Mouse (Mus musculus) NIH3T3 (cell line): ENCODE measurements around the gene Pde4a.

Experiments used
- DNase-seq: peaks from one replicate; pipeline ENCODE4 v3.0.0-alpha.2; 2012; ENCODE audit warnings: low read depth

The Pde4a gene

DNA sequence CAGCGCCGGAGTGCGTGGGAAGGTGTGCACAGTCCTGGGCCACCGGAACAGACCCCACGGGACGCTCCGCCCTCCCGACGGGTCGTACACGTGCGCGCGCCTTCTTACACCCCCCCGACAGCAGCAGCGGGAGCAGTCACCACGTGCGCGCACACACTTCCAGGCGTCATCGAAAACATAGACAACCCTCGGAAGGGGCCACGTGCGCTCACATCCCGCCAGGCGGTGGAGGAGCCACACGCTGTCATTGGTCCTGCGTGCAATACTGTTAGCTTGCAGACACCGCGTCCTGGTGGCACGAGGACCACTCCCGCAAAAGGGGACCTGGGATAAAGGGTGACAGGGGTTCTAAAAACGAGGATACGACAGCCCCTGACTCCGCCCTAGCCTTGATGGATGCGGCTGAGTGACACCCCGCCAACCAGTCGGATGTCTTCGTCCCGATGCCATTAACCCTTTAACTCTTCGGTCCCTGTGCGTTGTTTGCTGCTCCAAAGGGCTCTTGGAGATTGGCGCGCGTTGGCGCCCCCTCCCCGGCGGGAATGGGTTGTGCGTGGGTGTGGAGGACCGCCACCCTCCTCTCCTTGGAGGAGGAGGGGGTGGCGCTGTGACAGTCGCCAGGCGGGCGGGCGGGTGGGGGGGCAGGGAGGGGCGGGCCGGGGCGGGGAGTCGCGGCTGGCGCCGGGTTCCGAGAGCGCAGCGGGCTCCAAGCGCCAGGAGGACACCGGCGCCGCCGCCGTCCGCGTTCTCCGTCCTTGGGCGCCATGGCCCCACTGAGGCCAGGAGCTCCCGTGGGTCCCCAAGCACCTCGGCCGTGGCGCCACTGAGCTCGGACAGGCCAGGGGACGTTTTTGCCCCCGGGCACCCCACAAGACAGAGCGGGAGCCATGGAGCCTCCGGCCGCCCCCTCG, at the start of gene Pde4a:
Pde4a (plus strand) TSS at position 674 of the 911 bp plus-strand sequence.
- peak; percentile 18 for DNase-seq

DNA sequence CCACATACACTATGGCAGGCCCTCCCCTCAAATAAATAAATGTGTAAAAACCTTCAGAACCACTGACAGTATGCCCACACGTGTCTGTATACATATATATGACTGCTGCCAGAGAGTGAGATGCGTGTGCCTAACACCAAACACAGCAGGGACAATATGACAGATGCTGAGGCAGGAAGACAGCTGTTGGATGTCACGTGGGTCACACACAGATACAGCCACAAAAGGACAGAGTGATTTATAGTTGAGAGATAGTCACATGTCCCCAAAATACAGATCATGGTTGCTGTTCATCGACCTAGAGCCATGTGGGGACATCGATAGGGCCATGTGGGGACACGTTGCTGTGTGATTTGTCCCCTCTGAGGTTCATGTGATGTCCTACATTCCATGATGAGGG, 48.4 kb upstream of the Pde4a start:
- DNase-seq: no peak

DNA sequence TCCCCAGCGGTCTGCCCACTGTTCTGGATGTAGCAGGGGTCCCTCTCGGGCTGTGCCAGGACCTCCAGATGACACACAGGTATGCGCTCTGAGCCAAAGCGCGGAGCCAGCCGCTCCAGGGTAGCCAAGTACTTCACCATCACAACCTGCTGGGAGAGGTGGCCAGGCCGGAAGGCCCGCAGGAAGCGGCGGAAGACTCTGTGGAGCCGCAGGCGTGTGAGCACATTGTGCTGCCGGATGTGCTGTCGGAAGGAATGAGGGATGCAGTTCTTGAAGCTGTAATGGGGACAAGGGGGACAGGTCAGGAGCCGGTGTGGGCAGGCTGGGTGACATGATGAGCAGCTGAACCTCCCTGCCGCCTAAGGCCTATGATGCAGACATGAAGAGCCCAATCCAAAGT, 44.0 kb upstream of the Pde4a start:
- DNase-seq: no peak

DNA sequence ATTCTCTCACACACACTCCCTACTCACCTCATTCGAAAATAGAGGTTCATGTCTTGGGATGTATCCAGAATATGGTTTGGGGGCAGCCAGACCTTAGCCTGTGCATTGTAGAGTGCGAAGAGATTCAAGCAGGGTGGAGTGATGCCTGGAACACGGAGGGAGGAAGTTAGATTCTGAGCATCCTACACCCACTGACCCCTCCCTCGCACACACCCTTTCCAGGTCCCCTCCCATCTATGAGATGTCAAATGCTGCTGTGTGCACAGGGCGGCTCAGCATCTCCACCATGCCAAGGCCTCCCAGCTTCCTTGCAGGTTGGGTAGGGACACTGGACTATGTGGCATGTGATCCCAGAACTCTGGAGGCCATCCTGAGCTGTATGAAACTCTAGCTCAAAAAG, 40.7 kb upstream of the Pde4a start:
- no peak for DNase-seq

DNA sequence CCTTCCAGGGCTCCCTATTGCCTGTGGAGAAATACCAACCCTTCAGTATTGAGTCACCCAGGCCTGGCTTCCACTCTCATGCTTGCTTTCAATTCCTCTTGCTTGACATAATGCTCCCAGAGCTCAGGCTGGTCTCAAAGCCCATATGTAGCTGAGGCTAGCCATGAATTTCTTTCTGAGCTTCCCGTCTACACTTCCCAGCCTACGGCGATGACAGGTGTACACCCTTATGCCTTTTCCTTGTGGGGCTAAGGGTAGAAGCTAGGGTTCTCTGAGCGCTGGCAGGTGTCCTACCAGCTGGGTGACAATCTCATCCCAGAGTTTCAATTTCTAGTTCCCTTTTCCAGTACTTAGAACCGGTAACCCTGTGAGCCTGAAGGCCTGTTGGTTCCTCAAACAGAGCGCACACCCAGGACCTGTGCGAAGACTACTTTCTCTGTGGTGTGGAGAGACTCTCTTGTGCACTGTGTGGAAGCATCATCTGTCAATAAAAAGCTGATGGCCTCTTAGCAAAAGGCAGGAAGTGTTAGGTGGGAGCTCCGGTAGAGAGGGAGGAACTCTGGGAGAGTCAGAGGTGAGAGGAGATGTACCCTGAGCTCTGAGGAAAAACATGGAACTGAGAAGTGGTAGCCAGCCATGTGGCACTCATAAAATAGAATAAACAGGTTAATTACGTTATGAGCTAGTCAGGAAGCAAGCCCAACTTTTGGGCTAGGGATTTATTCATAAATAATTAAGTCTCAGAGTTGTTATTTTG, 39.8 kb upstream of the Pde4a start:
- no peak for DNase-seq

DNA sequence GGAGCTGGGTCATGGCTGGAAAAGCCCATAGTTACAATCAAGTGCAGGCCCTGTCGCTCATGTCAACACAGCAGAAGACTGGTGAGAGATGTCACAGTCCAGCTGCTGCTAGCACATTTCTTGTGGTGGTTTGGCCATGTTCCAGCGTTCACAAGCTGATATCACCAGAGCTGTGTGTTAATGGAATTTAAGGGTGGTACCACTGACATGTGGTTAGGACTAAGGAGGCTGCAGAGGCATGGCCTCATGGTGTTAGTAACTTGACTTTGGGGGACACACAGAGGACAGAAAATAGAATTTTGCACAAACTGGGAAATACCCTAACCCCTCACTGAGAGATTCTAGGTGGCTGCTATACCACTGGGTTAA, 39.3 kb upstream of the Pde4a start:
- DNase-seq: peak; percentile 67

DNA sequence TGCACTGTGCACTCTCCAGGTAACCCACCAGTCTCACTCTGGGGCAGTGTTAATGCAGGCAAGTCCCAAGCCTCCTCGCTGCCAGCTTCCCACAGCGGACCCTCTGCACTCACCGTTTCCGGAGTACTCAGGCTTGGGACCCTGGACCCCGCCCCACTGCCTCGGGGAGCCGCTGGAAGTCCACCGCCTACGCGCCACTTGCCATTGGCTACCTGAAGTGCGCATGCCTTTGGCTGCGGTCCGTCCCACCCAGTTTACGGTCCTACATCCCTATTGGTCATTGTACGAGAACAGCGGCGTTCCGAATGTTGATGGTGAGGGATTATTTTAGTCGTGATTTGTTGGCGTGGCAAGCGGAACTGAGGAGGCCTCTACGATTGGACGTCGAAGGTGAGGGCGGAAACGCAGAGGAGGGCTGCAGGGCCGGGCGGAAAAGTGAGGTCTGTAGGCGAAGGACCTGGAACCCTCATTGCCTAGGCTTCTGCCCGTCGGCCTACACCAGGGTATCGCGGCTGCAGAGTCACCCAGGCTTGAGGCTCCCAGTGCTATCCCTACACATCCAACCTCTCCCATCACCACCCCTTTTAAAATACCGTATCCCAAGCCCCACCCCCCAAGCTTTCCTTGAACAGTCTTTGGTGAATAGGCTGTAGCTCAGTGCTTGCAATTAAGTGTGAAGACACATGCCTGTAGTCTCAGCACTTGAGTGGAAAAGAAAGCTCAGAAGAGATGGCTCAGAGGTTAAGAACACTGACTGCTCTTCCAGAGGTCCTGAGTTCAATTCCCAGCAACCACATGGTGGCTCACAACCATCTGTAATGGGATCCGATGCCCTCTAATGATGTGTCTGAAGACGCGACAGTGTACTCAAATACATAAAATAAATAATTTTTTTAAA, 34.2 kb upstream of the Pde4a start, which contains the start of gene Tyk2:
Tyk2 (minus strand) TSS at position 185 of the 898 bp plus-strand sequence.
- DNase-seq: peak; percentile 96

DNA sequence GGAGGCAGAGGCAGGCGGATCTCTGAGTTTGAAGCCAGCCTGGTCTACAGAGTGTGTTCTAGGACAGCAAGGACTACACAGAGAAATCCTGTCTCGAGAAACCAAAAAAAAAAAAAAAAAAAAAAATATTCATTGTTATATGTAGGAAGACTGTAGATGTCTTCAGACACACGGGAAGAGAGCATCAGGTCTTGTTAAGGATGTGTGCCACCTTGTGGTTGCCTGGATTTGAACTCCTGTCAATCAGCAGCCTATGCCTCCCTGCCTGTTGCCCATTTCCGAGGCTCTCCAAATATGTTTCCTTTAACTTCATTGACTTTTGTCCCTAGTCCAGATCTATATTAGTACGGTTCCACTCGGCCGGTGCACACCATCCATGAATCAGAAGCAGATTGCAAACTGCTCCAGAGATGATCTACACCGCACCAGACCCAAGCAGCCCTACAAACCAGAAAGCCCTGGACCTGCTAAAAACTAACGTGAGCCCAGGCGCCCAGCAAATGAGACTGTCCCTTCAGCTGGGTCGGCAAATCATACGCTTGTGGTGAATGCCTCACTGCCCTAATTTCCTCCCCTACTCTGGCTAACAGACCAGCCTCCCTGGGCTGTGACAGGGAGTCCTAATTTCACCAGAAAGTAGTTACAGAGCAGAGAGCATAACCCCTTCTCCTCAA, 33.3 kb upstream of the Pde4a start:
- peak; percentile 36 for DNase-seq

DNA sequence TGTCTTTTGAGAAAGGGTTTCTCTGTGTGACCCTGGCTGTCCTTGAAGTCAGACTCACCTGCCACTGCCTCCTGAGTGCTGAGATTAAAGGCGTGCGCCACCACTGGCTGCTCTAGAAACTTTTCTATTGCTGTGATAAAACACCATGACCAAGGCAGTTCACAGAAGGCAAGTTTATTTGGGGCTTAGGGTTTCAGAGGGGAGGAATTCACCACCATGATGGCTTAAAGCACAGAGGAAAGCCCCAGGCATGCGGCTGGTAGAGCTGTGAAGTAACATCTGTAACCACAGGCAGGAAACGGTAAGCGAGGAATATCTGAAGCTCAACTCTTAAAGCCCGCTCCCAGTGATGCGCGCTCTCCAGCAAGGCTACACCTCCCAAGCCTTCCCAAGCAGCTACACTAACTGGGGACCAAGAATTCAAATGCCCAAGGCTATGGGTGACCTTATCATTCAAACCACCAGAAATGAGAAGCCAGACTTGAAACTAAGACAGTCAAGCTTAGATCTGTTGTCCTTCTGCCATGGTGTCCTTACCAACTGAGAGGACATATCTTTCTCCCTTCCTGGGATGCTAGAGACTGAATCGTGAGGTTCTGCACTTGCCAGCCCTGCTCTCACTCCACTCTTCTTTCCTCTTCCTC, 32.3 kb upstream of the Pde4a start:
- no peak for DNase-seq

DNA sequence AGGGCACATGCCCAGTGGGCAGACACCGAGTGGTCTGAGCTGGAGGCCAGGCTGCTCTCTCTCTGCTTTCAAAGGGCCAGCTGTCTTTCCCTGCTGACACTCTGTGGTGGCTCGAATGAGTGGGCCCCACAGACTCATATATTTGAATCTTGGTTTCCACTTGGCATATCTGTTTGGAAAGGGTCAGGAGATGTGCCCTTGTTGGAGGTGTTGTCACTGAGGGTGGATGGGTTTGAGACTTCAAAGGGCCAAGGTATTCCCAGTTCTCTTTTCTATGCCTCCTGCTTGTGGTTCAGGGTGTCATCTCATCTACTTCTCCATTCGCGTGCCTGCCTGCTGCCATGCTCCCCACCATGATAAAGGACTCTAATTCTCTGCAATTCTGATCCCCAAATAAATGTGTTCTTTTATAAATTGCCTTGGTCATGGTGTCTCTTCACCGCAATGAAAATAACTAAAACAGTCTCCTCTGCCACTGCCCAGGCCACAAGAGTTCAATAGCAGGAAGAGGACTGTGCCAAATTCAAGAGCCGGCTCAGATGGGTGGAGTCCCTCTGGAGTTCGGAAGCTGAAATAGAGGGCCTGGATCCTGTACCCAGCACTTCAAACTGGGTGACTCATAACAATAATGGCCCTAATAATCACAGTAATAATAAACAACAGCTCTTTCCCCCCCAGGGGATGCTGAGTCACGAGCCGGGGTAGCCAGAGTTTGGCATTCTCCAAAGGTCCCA, 30.8 kb upstream of the Pde4a start:
- peak; percentile 94 for DNase-seq

DNA sequence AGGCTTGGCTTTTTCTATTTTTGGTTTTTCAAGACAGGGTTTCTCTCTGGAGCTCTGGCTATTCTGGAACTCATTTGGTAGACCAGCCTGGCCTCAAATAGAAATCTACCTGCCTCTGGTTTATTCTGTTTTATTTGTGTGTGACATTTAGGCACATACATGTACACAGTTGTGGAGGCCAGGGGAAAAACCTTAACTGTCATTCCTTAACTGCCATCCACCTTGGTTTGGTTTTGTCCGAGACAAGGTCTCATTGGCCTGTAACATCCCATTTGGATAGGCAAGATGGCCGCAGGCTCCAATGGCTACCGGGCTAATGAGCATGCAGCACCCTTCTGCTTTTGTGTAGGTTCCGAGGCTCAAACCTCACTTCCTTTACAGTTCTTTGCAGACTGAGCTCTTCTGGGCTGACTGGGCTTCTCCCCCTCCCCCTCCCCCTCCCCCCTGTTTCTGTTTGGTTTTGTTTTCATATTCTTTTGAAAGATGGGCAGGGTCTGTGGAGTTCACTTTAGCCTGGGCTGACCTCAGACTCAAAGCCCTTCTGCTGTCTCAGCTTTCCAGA, 30.1 kb upstream of the Pde4a start:
- peak; percentile 28 for DNase-seq

DNA sequence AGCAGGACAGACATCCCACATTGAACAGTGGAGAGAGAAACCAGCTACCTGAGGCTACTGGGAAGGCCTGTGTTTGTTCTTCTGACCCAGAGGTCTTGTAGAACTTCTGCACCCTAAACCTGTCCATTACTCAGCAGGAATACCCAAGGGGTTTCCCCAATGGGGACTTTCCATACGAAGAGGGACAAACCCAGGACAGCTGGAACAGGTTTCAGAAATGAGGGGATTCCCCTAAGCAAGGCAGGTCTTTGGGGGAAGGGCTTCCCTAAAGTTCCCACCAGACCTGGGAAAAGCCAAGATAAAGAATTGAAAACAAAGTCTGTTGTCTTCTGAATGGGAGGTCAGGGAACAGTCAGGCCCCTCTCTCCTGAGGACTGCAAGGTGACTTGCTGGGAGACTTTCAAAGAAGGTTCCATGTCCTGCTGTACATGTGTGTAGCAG, 29.6 kb upstream of the Pde4a start:
- no peak for DNase-seq

DNA sequence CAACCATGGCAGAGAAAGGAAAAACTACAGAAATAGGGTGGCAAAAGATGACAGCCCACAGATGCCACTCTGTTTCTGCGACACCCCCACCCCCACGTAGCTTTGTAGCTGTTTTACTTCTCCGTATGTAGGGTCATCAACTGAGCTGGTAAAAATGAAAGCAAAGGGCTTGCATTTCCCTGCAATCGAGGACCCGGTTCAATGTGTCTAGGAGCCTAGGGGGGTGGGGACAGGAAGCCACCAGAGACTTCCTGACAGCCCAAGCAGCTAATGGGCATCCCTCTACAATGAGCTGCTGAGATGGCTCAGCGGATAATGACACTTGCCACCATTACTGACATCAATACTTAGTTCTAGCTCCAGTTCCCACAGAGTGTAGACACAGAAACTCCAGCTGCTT, 29.1 kb upstream of the Pde4a start:
- DNase-seq: no peak

DNA sequence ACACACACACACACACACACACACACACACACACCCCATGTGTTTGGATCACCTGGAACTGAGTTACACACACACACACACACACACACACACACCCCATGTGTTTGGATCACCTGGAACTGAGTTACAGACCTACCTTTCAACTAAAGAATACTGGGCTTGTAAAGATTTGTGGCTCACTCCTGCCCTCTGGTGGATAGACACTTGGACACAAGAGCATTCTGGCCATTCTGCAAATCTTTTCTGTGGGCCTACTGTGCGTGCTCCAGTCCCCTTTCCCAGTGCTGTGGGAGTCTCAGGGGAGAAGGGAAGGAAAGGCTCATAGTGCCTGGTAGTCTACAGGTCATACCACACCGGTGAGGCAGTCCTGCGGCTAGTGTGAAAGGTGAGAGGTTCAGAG, 28.3 kb upstream of the Pde4a start:
- peak; percentile 83 for DNase-seq

DNA sequence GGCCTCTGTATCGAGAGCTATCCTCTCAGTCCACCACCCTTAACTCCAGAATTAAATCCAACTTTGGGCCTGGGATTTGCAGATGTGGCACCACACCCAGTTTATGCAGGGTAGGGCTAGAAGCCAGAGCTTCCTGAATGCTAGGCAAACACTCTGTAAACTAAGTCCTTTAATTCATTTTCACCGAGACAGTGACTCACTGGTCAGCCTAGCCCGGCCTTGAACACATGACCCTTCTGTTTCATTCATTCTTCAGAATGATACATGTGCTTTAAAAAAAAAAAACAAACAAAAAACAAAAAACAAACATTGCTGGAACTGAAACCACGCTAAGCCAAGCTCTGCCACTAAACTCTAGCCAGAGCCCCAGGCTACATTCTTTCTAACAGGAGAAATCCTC, 27.1 kb upstream of the Pde4a start:
- peak; percentile 69 for DNase-seq

DNA sequence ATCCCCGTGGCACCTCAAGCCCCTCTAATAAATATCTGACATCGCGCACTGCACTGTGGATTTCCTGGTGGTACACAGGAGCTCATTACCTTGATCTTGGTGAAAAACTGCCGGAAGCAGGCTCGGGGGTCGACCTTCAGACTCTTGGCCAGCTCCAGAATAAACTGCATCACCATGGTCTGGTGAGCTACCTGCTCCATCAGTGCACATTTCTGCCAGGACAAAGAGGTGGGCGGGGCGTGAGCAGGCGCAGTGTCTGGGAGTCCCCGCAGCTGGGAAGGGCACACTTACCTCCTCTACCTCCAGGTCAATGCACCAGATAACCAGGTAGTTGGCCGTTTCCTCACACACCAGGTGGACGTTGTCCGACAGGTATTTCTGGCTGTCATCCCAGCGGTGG, 23.6 kb upstream of the Pde4a start:
- DNase-seq: no peak

DNA sequence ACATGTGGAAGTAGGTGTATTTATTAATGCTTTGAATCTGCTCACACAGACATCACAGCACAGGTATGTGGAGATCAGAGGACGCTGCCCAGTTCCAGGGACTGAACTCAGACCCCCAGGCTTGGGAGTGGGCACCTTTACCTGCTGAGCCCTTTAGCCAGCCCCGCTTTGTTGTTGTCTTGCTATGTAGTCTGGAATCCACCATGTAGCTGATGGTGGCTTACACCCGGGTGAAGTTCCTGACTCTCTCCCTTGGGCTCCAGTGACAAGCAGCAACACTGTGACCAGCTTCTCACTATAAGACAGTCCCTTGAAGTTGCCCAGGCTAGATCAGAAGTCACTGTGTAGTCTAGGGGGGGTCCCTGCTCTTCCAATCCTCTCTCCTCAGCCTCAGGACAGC, 21.2 kb upstream of the Pde4a start:
- no peak for DNase-seq

DNA sequence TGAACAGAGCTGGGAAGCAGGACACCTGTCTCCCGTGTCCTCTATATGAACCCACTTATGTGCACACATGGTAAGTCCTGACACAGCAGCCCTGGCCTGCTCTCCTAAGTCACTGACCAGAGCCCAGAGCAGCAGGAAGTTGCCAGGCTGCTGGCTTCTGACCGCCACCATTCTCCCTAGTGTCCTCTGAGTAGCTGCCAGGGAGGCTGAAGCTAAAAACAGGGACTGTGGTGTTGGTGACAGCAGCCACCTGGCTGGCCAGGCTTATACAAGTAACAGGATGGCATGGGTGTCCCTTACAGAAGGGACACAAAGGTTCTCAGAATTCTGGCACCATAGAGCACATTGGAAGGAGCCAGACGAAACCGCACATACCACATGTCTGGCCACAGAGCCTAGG, 20.1 kb upstream of the Pde4a start:
- no peak for DNase-seq

DNA sequence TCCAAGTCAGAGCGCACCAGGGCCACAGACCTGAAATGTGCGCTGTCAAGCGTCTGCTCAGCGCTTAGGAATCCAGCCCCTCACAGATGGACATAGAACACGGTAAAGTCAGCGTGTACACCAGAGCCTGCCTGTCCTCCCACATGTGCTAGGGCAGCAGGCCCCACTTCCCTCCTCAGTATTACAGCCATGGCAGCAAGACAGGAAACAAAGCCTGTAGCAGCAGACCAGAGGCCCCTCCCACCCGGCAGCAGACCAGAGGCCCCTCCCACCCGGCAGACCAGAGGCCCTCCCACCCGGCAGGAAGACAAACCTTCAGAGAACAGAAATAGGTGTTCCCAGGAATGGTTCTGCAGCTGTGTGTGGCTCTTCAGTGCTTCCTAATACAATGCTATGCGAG, 18.8 kb upstream of the Pde4a start:
- no peak for DNase-seq

DNA sequence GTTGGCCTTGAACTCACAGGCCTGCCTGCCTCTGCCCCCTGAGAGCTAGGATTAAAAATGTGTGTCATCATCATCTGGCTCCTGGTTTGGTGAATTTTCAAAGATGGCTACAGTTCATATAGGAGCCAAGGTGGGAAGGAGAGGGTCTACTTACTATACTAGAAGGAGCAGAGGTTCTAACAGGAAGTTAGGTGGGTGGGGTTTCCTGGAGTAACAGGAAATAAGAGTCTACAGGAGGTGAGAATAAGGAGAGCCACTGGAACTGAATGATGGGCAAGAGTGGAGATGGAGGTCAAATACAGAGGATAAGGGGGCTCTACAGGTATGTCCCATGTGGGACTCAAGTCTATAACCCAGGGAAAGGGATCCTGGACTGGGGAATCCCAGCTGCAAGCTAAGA, 17.1 kb upstream of the Pde4a start:
- no peak for DNase-seq
